Mouse (Mus musculus) CH12F3 (cell line): Measurements from ENCODE around the gene Sphk1.
"Not testable (repeated sequence)": the region's sequence is repeated elsewhere in the genome, so short reads cannot be mapped to it uniquely, and the experiment has no call there.

Source experiments
- in situ Hi-C: fragments of 300-500 bp; cut with MboI; formaldehyde crosslinking; loops from 2 replicates; pipeline ENCODE4 v1.14.3; 2020; ENCODE audit warnings: low sequenced_read_pairs

The Sphk1 gene

GRCm38 (mm10) chr11:116530187-116531147, at the start of gene Sphk1:
TSS of gene Sphk1 (plus strand) at chr11:116530925.
- in situ Hi-C loops, result no loop called here

DNA sequence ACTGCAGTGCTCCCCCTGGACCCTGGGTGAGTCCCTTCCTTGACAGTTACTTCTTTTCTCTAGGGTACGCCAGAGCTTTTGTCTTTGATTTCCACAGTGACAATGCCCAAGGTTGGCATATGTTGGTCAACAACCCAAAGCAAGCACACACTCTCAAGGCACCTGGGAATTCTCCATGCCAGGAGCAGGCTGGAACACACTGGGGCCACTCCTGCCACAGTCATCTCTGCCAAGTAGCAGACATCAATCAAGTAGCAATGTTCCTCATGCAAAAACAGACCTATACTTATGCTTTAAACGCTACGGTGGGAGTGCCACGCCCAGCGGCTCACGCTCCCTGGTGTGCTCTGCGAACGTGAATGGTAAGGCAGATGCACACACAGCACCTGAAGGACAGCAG, 49.8 kb upstream of the Sphk1 start:
- in situ Hi-C loops, result no loop called here

DNA sequence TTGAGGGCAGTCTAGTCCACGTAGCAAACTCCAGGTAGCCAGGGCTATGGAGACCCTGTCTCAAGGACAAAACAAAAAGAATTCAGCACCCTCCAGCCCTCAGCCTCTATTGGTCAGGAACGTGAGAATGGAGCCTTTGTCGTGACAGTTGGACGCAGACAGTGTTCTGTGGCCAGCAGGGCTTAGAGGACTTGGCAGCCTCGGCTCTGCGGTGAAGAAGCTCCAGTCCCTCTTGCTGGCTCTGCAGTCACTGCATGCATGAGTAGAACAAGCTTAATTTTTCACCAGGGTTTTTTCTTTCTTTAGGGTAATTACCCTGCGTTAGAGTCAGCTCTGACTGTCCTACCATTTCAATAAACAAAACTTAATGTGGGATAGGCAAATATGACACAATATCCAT, 48.9 kb upstream of the Sphk1 start:
- in situ Hi-C loops, result no loop called here

DNA sequence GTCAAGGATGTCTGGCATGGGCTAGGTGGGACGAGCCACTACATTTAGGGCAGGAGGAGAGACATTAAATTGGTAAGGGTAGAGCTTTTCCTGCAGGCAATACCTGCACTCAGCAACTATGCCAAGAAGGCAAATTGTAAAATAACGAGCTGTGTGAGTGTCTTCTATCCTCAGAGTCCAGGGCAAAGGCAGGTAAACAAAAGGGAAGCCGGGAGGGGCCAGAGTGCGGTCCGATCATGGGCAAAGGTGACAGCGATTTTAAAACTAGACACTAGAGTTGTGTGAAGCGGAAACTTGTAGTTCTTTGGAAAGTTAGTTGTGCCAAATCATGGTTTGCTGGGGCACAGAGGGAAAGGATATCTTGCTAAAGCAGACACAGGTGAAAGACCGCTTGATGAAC, 46.5 kb upstream of the Sphk1 start:
- in situ Hi-C loops, result no loop called here

DNA sequence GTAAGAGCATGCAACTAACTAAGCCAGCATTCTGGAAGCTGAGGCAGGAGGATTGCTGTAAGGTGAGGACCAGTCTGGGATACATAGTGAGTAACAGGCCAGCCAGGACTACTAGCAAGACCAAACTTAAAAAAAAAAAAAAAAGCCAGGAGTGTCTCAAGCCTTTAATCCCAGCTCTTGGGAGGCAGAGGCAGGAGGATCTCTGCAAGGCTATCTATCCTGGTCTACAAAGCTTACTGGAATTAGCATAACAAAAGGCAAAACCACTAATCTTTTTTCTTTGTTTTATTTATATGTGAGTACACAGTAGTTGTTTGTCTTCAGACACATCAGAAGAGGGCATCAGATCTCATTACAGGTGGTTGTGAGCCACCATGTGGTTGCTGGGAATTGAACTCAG, 42.5 kb upstream of the Sphk1 start:
- in situ Hi-C loops, result no loop called here

- in situ Hi-C loops, result no loop called here
Measured at GRCm38 (mm10) chr11:116488693-116489375, 41.9 kb upstream of the Sphk1 start.

- in situ Hi-C loops, result no loop called here
Measured at GRCm38 (mm10) chr11:116489771-116490231, 40.9 kb upstream of the Sphk1 start.

DNA sequence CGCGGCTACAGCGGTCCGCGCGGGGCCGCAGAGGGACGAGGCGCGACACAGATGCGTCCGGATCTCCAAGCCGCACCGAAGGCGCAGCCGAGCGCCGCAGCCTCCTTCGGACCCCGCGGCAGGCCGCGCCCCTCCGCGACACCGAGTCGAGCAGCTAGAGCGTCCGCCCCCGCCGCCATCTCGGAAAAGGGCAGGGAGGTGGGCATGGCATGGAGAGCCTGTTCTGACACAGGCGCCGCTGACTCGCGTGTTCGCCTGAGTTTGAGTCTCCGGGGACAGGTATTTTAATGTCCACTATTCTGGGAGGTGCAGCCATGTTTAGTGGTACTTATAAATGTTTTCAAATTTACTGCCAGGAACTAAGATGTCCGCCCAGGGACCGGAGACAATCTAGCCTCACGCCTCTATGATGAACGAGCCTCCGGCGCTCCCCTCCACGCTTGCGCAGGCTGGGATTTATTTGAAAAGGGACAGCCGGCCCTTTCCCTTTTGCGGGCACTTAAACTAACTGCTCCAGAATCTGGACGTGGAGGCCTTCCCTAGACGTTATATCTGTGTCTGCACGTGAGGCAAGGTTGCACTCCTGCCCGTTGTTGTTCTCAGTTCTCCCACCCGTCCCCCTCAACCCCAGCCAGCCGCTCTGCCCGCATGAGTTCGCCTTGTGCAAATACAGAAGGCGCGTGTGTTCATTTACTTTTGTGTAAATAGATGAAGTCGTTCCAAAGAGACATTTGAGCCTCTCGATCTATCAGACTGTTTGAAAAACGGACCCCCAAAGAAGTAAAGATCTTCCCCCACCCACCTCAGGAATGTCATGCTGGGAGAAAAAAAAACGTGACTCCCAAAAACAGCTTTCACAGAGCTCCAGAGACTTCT, 40.3 kb upstream of the Sphk1 start:
- in situ Hi-C loops, result no loop called here

DNA sequence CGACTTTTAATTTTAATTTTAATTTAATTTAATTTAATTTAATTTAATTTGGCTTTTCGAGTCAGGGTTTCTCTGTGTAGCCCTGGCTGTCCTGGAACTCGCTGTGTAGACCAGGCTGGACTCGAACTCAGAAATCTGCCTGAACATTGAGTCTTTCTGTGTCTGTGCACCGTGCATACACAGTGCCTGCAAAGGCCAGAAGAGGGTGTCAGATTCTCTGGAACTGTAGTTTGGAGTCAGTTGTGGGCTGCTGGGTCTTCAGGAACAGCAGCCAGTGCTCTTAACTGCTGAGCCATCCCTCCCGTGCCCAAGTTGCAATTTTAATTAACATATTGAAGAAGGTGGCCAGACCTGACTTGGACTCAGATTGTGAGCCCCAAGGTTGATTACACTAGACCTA, 39.4 kb upstream of the Sphk1 start:
- in situ Hi-C loops, result no loop called here

- in situ Hi-C loops, result not testable (repeated sequence)
Measured at GRCm38 (mm10) chr11:116492507-116492906, 38.2 kb upstream of the Sphk1 start.

GRCm38 (mm10) chr11:116493191-116493590, 37.5 kb upstream of the Sphk1 start:
- in situ Hi-C loops, result no loop called here

- in situ Hi-C loops, result no loop called here
Measured at GRCm38 (mm10) chr11:116493795-116494252, 36.9 kb upstream of the Sphk1 start, which contains the start of gene Prpsap1. TSS of gene Prpsap1 (minus strand) at chr11:116494202.

DNA sequence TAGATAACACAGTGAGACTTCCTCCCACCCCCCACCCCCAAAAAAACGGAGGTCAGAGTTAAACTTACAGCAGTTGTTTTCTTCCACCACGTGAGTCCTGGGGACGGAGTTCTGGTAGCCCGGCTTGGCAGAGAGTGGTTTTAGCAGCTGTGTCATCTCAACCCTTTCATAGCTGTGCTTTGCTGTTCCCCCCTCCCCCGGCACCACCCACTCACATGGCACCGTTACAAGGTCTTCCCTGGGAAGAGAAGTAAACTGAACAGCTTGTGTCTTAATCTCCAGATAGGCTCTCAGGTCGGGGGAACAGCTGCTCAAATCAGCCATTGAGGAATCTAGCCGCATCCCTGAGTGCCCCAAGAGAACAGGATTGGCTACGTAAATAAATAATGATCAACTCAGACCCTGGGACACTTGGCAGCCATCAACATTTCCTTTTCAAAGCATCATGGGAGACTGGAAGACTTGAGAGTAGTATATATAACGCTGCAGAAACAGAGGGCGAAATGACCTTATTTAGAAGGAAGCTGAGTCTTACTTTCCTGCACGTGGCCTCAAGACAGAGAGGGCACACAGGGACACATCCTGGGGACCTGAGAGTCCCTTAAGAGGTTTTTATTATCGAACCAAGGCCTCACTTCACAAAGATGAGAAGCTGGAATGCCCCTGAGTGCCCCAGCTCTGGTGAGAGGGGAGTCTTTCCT, 36.1 kb upstream of the Sphk1 start:
- in situ Hi-C loops, result no loop called here

DNA sequence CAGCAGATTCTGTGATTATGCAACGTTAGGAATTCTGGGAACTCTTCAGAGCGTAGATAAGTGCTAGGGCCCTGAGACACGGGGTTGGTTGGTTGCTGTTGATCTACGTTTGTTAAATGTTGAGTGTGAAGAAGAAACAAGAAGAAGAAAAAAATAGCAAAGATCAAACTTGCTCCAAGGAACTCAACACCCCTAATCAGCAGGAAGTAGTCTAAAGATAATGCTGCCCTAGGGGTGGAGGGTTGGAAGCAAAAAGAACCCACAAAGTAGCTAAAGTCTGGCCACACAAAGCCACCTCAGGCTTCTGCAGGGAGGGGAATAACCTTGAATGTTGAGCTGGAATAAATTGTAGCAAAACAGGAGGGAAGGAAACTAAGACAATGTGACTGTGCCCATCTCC, 33.4 kb upstream of the Sphk1 start:
- in situ Hi-C loops, result no loop called here

DNA sequence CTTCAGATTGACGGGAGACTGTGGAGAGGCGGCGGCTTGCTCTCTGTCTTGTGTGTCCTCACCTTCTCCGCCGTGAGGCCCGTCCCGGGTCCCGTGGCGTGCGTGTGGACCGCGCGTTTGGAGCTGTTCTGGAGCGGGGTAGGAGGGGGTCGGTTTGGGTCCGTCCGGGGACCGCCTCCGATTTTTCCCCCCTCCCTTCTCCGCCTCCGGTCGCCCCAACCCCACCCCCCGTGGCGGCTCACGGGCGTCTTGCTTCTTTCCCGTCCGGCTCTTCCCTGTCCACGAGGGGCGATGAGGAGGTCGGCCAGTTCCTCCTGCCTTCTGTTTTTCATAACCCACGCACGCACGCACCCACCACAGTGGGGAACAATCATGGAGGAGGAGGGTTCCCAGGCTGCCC, 32.1 kb upstream of the Sphk1 start:
- in situ Hi-C loops, result no loop called here

DNA sequence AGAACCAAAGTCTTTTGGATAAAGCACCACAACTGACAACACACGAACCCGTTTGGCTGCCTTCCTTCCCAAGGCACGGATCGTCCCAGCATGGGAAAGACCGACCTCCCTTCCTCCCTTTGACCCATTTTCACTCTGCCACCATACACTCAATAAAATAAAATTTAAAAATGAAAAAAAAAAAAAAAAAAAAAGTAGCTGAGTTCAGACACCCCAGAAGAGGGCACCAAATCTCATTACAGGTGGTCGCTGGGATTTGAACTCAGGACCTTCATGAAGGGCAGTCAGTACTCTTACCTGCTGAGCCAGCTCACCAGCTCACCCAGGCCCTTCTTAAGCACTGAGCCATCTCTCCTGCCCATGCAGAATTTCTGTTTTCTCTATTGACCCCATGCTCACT, 31.7 kb upstream of the Sphk1 start:
- in situ Hi-C loops, result no loop called here

GRCm38 (mm10) chr11:116501005-116501746, 29.5 kb upstream of the Sphk1 start:
- in situ Hi-C loops, result no loop called here

GRCm38 (mm10) chr11:116504516-116504915, 26.2 kb upstream of the Sphk1 start:
- in situ Hi-C loops, result no loop called here

DNA sequence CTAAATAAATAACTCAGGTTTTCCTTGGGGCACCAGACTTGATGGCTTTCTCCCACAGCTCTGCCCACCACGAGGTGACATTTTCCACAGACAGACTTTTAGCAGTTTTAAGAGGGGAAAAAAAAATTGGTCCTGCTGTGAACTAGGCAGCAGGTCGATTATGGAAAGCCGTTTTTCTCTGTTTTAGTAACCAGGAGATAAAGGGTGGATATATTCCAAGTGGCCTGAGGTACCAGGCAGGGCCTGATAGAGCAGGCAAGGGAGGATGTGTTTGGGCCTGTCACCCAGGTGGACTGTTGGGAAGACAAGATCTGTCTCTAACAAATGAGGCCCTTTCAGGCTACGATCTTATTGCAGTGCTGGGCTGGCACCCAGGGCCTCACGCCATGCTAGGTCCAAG, 25.2 kb upstream of the Sphk1 start:
- in situ Hi-C loops, result no loop called here
